Mouse (Mus musculus): Measurements from ENCODE around the gene Arrb2. TPM values are rescaled to one million over a fixed set of nuclear protein-coding genes. Genes with fewer than 3 reads are reported as not detected.
A peak's percentile ranks its signal among the peaks of the same experiment; 100 is the strongest.

Arrb2 gene
- polyA plus RNA-seq, 1 experiment from 2014 or later: 7.4 TPM

GRCm38 (mm10) chr11:70451797-70452498 lies 19.5 kb downstream of the Arrb2 start, which contains the start of gene Med11:
Gene Med11 (plus strand): TSS chr11:70451919.
- peak within 1 kb of the TSS; percentile 76 for H3K4me2 ChIP-seq (replicated peaks; ENCODE audit: low read depth)
- peak; percentile 97 for TF ChIP-seq CTCF (IDR thresholded peaks at IDR 0.05; ENCODE audit: low read depth)
- WGBS: under 1% methylated on average over 46 of the region's 46 CpGs
- no peaks in the 10 kb centered on the region for H3K4me1 ChIP-seq (replicated peaks; ENCODE audit: control insufficient read depth, insufficient read depth, low read length)
- H3K9me3 ChIP-seq (ENCODE audit: control insufficient read depth): no peaks in the 10 kb centered on the region
- peak within 1 kb of the TSS; percentile 69 for H3K4me3 ChIP-seq (ENCODE audit: low read depth, low read length)
- H3K9ac ChIP-seq (ENCODE audit: low read depth, low read length): peak within 1 kb of the TSS; percentile 62
- H3K36me3 ChIP-seq (ENCODE audit: control insufficient read depth, insufficient read depth): peaks cover 8% of the 10 kb centered on the region
- ATAC-seq: peak; percentile 97
- no peaks in the 10 kb centered on the region for H3K27me3 ChIP-seq (replicated peaks; ENCODE audit: control insufficient read depth, insufficient read depth, low read length)
- peak within 1 kb of the TSS; percentile 96 for H3K27ac ChIP-seq (ENCODE audit: low read depth, low read length)

GRCm38 (mm10) chr11:70453261-70454044 lies 21.0 kb downstream of the Arrb2 start:
- Histone ChIP-seq H3K9ac (ENCODE audit: low read depth, low read length) (no peak overlapping the region), H3K4me2 (replicated peaks; ENCODE audit: low read depth) (peak overlapping the region; percentile 76), H3K9me3 (ENCODE audit: control insufficient read depth) (no peaks in the 10 kb centered on the region), H3K27me3 (replicated peaks; ENCODE audit: control insufficient read depth, insufficient read depth, low read length) (no peaks in the 10 kb centered on the region), H3K4me1 (replicated peaks; ENCODE audit: control insufficient read depth, insufficient read depth, low read length) (no peaks in the 10 kb centered on the region), H3K27ac (ENCODE audit: low read depth, low read length) (no peak overlapping the region), H3K36me3 (ENCODE audit: control insufficient read depth, insufficient read depth) (peaks cover 8% of the 10 kb centered on the region), H3K4me3 (ENCODE audit: low read depth, low read length) (no peak overlapping the region)
- no peak for ATAC-seq
- WGBS: 76% methylated on average over 9 of the region's 9 CpGs
- TF ChIP-seq CTCF (IDR thresholded peaks at IDR 0.05; ENCODE audit: low read depth): no peak

- H3K27ac ChIP-seq (ENCODE audit: low read depth, low read length): peak within 1 kb of the TSS; percentile 65
- peak within 1 kb of the TSS; percentile 62 for H3K4me3 ChIP-seq (ENCODE audit: low read depth, low read length)
- peak; percentile 39; the same call in 1 of the 2 replicates for ATAC-seq
- H3K9me3 ChIP-seq (ENCODE audit: control insufficient read depth): no peaks in the 10 kb centered on the region
- peak within 1 kb of the TSS; percentile 62 for H3K9ac ChIP-seq (ENCODE audit: low read depth, low read length)
- H3K4me1 ChIP-seq (replicated peaks; ENCODE audit: control insufficient read depth, insufficient read depth, low read length): no peaks in the 10 kb centered on the region
- 11% methylated on average over 32 of the region's 32 CpGs for WGBS
- peak within 1 kb of the TSS; percentile 98 for H3K4me2 ChIP-seq (replicated peaks; ENCODE audit: low read depth)
- H3K27me3 ChIP-seq (replicated peaks; ENCODE audit: control insufficient read depth, insufficient read depth, low read length): 0 out of 2 replicates have a peak, but pooled peaks cover 6% of the 10 kb centered on the region
- peaks cover 8% of the 10 kb centered on the region for H3K36me3 ChIP-seq (ENCODE audit: control insufficient read depth, insufficient read depth)
- TF ChIP-seq CTCF (IDR thresholded peaks at IDR 0.05; ENCODE audit: low read depth): no peak
Measured at GRCm38 (mm10) chr11:70458688-70459600, 26.5 kb downstream of the Arrb2 start, which contains the start of gene Zmynd15. Gene Zmynd15 (plus strand): TSS chr11:70459433.

GRCm38 (mm10) chr11:70459601-70460101 lies 27.2 kb downstream of the Arrb2 start, which contains the start of gene Cxcl16:
Gene Cxcl16 (minus strand): TSS chr11:70459984.
- H3K36me3 ChIP-seq (ENCODE audit: control insufficient read depth, insufficient read depth): peaks cover 8% of the 10 kb centered on the region
- 0 out of 2 replicates have a peak, but pooled peaks cover 6% of the 10 kb centered on the region for H3K27me3 ChIP-seq (replicated peaks; ENCODE audit: control insufficient read depth, insufficient read depth, low read length)
- no peaks in the 10 kb centered on the region for H3K4me1 ChIP-seq (replicated peaks; ENCODE audit: control insufficient read depth, insufficient read depth, low read length)
- peak within 1 kb of the TSS; percentile 65 for H3K27ac ChIP-seq (ENCODE audit: low read depth, low read length)
- peak; percentile 75 for ATAC-seq
- peak within 1 kb of the TSS; percentile 98 for H3K4me2 ChIP-seq (replicated peaks; ENCODE audit: low read depth)
- H3K4me3 ChIP-seq (ENCODE audit: low read depth, low read length): peak within 1 kb of the TSS; percentile 62
- H3K9ac ChIP-seq (ENCODE audit: low read depth, low read length): peak within 1 kb of the TSS; percentile 62
- no peaks in the 10 kb centered on the region for H3K9me3 ChIP-seq (ENCODE audit: control insufficient read depth)
- no peak for TF ChIP-seq CTCF (IDR thresholded peaks at IDR 0.05; ENCODE audit: low read depth)
- 1% methylated on average over 30 of the region's 30 CpGs for WGBS

GRCm38 (mm10) chr11:70463970-70464369 lies 31.5 kb downstream of the Arrb2 start:
- Histone ChIP-seq H3K9me3 (ENCODE audit: control insufficient read depth) (no peaks in the 10 kb centered on the region), H3K27ac (ENCODE audit: low read depth, low read length) (no peak overlapping the region), H3K4me1 (replicated peaks; ENCODE audit: control insufficient read depth, insufficient read depth, low read length) (no peaks in the 10 kb centered on the region), H3K4me2 (replicated peaks; ENCODE audit: low read depth) (no peak overlapping the region), H3K9ac (ENCODE audit: low read depth, low read length) (no peak overlapping the region), H3K27me3 (replicated peaks; ENCODE audit: control insufficient read depth, insufficient read depth, low read length) (peaks cover 14% of the 10 kb centered on the region; the same call in 1 of the 2 replicates), H3K36me3 (ENCODE audit: control insufficient read depth, insufficient read depth) (no peaks in the 10 kb centered on the region), H3K4me3 (ENCODE audit: low read depth, low read length) (no peak overlapping the region)
- no peak for TF ChIP-seq CTCF (IDR thresholded peaks at IDR 0.05; ENCODE audit: low read depth)
- no peak for ATAC-seq
- WGBS: 83% methylated on average over 5 of the region's 5 CpGs

Data from intestine, postnatal 0 days (tissue).